Mouse (Mus musculus) heart, embryonic 11.5 days (tissue): ENCODE measurements around the gene Ccdc82. TPM values are rescaled to one million over a fixed set of nuclear protein-coding genes. Genes with fewer than 3 reads are reported as not detected.

Experiments
- ATAC-seq: fragments of 200-750 bp; cut with Nextera tagmentation; replicated peaks from 2 replicates; pipeline ENCODE4 v1.8.0; 2017; ENCODE audit warnings: moderate library complexity; ENCODE audit not compliant: insufficient number of reproducible peaks, low FRiP score, low TSS enrichment
- H3K27ac ChIP-seq: fragments of 300-500 bp; sonication (generic); 2 replicates; pipeline ENCODE4 v1.5.1; 2014; ENCODE audit warnings: mild to moderate bottlenecking, low read depth, low read length
- H3K27me3 ChIP-seq: fragments of 300-500 bp; sonication (generic); 2 replicates; pipeline ENCODE4 v1.6.1; 2014; ENCODE audit warnings: mild to moderate bottlenecking, low read length, mixed read lengths; ENCODE audit not compliant: control insufficient read depth, insufficient read depth
- H3K36me3 ChIP-seq: fragments of 300-500 bp; sonication (generic); 2 replicates; pipeline ENCODE4 v1.6.1; 2014; ENCODE audit warnings: mild to moderate bottlenecking, low read length, moderate library complexity, mixed read lengths; ENCODE audit not compliant: control insufficient read depth, insufficient read depth
- H3K4me1 ChIP-seq: fragments of 300-500 bp; sonication (generic); 2 replicates; pipeline ENCODE4 v1.6.1; 2014; ENCODE audit warnings: low read length; ENCODE audit not compliant: control insufficient read depth, insufficient read depth
- H3K4me2 ChIP-seq: fragments of 300-500 bp; sonication (generic); 2 replicates; pipeline ENCODE4 v1.6.1; 2014; ENCODE audit warnings: mild to moderate bottlenecking, moderate library complexity
- H3K4me3 ChIP-seq: fragments of 300-500 bp; sonication (generic); 2 replicates; pipeline ENCODE4 v1.5.1; 2014; ENCODE audit warnings: low read depth, low read length
- H3K9ac ChIP-seq: fragments of 300-500 bp; sonication (generic); 2 replicates; pipeline ENCODE4 v1.6.1; 2014; ENCODE audit warnings: mild to moderate bottlenecking, low read depth, low read length, moderate library complexity
- H3K9me3 ChIP-seq: fragments of 300-500 bp; sonication (generic); replicated peaks from 2 replicates; pipeline ENCODE4 v1.6.1; 2016; ENCODE audit warnings: low read length; ENCODE audit not compliant: control insufficient read depth
- WGBS: fragments of 180-500 bp; shearing (Covaris S2); extraction: QIAGEN DNeasy Blood & Tissue Kit; methylation state at CpG from one replicate; pipeline ENCODE4 v1.1.7; 2014; ENCODE audit not compliant: insufficient replicate concordance; 5-methylcytosine and 5-hydroxymethylcytosine counted together
- polyA plus RNA-seq: library from polyadenylated mRNA; unstranded; fragments of >200 nt; fragmentation: Nextera tagmentation; extraction: Ambion mirVana; gene quantifications from 2 replicates; pipeline ENCODE4 v1.2.1, GENCODE M21; 2014

Ccdc82 gene
- polyA plus RNA-seq, 1 experiment from 2014 or later, result 8.0 TPM

DNA sequence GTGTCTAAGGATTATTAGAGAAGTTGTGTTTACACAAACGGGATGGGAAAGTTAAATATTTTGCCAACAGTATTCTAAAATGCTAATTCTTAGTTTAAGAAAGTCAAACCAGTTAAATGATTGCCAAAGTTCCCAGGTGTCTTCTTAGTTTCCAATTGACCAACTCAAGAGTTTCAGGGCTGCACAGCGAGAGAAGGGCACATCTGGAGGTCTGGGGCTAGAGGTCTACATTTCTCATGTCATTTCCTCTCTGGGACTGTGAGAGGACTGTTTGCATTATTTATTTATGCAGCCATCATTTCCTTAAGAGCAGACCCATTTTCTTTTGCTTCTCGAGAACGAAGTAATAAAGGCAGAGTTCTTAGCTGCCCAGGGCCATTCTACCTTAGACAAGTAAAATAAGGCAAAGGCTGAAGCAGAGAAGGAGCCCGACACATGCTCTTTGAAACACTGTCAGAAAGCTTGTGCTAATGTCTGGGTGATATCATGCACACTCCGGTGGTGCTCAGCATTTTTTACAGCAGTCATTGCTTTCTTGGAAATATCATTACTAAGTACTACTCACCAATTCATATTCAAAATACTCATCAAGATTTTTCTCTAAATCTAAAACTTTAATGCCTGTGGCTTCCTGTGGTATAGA, 55.5 kb downstream of the Ccdc82 start:
- H3K4me1 ChIP-seq, result peaks cover 71% of the 10 kb centered on the region
- H3K9me3 ChIP-seq, result no peaks in the 10 kb centered on the region
- ATAC-seq, result no peak
- no peak overlapping the region for H3K9ac ChIP-seq
- H3K27ac ChIP-seq, result no peak overlapping the region
- H3K36me3 ChIP-seq, result no peaks in the 10 kb centered on the region
- 55% methylated on average over 6 of the region's 6 CpGs for WGBS
- H3K27me3 ChIP-seq, result no peaks in the 10 kb centered on the region
- no peak overlapping the region for H3K4me3 ChIP-seq
- H3K4me2 ChIP-seq, result 0 out of 2 replicates have a peak overlapping the region, but pooled peaks have one; percentile 14

DNA sequence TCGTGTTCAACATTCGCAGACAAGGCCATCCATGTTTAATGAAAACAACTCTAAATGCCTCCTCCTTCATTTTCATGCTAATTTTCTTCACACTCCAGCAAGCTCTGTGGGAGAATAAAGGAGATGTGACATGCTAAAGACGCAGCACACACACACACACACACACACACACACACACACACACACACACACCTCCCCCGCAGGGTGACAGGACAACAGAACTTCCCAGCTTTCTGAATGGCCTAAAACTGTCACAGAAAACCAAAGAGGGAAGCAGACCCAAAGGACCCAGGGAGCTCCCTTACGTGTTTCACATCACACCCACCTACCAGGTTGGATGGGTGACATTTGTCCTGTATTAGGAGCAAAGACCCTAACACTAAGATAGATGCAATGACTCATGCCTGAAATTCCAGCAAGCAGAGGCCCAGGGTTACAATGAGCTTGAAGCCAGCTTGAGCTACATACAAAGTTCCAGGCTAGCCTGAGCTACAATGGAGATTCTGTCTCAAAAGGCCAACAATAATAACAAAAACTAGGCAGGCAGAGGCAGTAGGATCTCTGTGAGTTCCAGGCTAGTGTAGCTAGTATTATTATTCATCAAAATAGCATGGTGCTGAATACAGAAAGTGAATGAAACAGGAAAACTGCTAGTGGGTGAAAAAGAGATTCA, 56.5 kb downstream of the Ccdc82 start:
- Histone ChIP-seq H3K27me3 (no peaks in the 10 kb centered on the region), H3K9me3 (no peaks in the 10 kb centered on the region), H3K27ac (no peak overlapping the region), H3K4me3 (no peak overlapping the region), H3K4me2 (no peak overlapping the region), H3K4me1 (peaks cover 74% of the 10 kb centered on the region), H3K9ac (no peak overlapping the region), H3K36me3 (no peaks in the 10 kb centered on the region)
- 69% methylated on average over 5 of the region's 5 CpGs for WGBS
- ATAC-seq, result no peak

DNA sequence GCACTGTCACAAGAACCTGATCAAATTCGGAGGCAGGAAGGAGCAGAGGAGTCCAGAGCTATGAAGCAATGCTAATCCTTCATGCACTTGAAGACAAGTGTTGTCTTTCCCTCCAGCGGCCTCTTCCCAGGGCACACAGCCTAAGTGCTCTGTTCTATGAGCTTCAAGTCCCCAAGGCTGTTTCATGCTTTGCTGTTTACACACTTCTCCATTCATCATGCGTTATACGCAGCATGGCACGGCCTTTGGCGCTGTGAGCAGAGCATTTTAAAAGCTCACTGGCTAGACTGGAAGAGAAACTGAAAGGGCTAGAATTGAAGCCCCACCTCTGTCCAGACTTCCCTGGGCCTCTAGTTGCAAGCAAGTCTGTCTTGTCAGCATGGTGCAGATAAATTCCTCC, 57.2 kb downstream of the Ccdc82 start:
- Histone ChIP-seq H3K36me3 (no peaks in the 10 kb centered on the region), H3K27ac (peak overlapping the region; percentile 41; the same call in 1 of the 2 replicates), H3K4me2 (peak overlapping the region; percentile 25; the same call in 1 of the 2 replicates), H3K9ac (no peak overlapping the region), H3K9me3 (no peaks in the 10 kb centered on the region), H3K4me1 (peaks cover 67% of the 10 kb centered on the region), H3K4me3 (no peak overlapping the region), H3K27me3 (no peaks in the 10 kb centered on the region)
- ATAC-seq, result no peak
- WGBS, result 53% methylated on average over 6 of the region's 6 CpGs

DNA sequence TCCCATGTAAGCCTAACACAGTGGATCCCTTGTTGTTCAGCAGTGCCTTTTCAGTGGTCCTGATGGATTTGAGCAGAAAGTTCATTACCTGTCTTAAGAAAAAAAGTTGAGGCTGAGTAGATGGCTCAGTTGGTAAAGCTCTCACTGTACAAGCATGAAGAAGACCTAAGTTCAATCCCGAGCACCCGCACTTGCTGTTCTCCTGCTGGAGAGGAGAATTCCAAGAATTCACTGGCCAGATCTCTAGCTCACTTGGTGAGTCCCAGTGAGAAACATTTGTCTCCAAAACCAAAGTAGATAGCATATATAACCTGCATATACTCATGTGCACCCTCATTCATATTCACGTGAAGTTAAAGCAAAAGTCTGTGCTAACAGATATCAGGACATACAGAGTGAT, 59.7 kb downstream of the Ccdc82 start:
- no peak for ATAC-seq
- Histone ChIP-seq H3K9me3 (no peaks in the 10 kb centered on the region), H3K27ac (no peak overlapping the region), H3K9ac (no peak overlapping the region), H3K4me3 (no peak overlapping the region), H3K27me3 (no peaks in the 10 kb centered on the region), H3K4me1 (peaks cover 54% of the 10 kb centered on the region), H3K4me2 (no peak overlapping the region), H3K36me3 (no peaks in the 10 kb centered on the region)
- 67% methylated on average over 3 of the region's 3 CpGs for WGBS

DNA sequence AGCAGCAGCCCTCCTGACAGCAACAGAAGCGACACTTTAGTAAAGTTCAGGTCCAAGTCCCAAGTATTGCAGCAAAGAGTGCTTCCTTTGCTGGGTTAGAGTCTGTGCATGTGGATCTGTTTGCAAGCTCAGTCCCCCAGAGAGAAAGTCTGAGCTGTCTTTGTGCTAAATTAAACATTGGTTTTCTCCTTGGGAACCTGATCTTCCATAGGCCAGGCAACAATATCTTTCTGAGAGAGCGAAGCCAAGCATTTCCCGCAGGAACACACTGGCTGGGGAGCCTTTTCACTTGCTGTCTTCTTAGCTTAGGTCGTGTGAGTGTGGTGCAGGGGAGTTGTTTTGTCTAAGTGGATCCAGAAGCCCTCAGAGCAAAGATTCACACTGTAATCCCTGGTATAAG, 60.5 kb downstream of the Ccdc82 start:
- Histone ChIP-seq H3K27ac (peak overlapping the region; percentile 43; the same call in 1 of the 2 replicates), H3K9ac (no peak overlapping the region; the same call in 1 of the 2 replicates), H3K4me3 (no peak overlapping the region), H3K4me1 (peaks cover 46% of the 10 kb centered on the region), H3K27me3 (no peaks in the 10 kb centered on the region), H3K9me3 (no peaks in the 10 kb centered on the region), H3K4me2 (no peak overlapping the region), H3K36me3 (no peaks in the 10 kb centered on the region)
- 55% methylated on average over 4 of the region's 4 CpGs for WGBS
- ATAC-seq, result no peak

DNA sequence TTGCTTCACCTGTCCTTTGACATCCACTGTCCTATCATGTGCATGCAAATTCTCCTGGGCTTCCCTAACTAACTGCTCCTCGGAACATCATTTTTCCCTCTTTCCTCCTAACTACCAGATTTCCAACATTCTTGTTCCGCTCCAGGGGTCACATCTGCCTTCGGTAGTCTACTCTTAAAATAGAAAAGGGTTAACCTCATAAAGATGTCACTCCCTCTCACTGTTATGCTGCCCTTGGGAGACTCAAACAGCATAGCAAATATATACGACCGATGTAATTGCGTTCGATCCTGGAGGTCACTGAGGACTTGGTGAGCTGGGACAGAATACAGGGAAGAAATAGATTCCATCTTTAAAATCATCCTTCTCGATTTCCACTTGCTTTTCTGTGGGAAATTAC, 62.0 kb downstream of the Ccdc82 start:
- Histone ChIP-seq H3K36me3 (no peaks in the 10 kb centered on the region), H3K4me2 (no peak overlapping the region), H3K27me3 (no peaks in the 10 kb centered on the region), H3K9me3 (no peaks in the 10 kb centered on the region), H3K9ac (no peak overlapping the region), H3K4me1 (peaks cover 36% of the 10 kb centered on the region), H3K27ac (no peak overlapping the region), H3K4me3 (no peak overlapping the region)
- 85% methylated on average over 8 of the region's 8 CpGs for WGBS
- ATAC-seq, result no peak

DNA sequence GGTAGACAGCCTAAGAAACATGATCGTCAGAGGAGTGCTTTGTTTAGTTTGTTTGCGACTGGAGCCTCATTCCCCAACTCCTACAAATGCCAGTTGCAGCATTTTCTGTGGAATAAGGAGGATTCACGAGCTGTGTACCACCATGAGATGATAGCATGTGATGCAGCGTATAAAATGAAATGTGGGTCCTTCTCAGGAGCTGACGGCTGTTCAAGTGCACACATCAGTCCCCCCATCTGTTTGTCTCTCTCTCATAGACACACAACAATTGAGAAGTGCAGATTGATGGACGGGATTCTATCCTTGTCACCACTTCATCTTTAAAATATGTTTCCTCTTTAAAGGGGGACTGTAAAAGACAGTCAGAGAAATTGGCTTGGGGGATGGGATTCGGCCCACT, 63.1 kb downstream of the Ccdc82 start:
- Histone ChIP-seq H3K4me1 (peaks cover 31% of the 10 kb centered on the region), H3K9me3 (no peaks in the 10 kb centered on the region), H3K27ac (no peak overlapping the region), H3K4me2 (no peak overlapping the region), H3K36me3 (no peaks in the 10 kb centered on the region), H3K27me3 (no peaks in the 10 kb centered on the region), H3K9ac (no peak overlapping the region), H3K4me3 (no peak overlapping the region)
- no peak for ATAC-seq
- WGBS, result 50% methylated on average over 7 of the region's 7 CpGs

DNA sequence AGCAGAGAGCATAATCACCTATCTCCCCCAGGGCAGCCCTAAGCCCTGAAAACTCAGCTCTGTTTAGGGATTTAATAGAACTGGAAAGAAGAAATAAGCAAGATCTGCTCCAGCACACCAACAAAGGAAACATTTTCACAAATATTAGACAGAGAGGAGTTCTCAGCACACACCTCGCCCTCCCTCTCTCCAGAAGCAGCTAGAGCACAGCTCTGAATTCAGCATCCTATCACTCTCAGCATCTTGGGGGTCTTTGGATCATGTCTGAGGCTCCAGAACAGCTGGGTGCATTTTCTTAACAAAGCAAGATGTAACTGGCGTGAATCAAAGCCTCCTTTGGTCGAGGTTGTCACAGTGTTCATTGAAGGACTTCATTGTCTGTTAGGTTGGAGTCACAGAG, 63.5 kb downstream of the Ccdc82 start:
- WGBS, result 58% methylated on average over 3 of the region's 3 CpGs
- no peaks in the 10 kb centered on the region for H3K9me3 ChIP-seq
- H3K4me2 ChIP-seq, result no peak overlapping the region
- no peak for ATAC-seq
- H3K27me3 ChIP-seq, result no peaks in the 10 kb centered on the region
- H3K36me3 ChIP-seq, result no peaks in the 10 kb centered on the region
- H3K4me1 ChIP-seq, result peaks cover 35% of the 10 kb centered on the region
- H3K27ac ChIP-seq, result no peak overlapping the region
- no peak overlapping the region for H3K4me3 ChIP-seq
- H3K9ac ChIP-seq, result no peak overlapping the region

DNA sequence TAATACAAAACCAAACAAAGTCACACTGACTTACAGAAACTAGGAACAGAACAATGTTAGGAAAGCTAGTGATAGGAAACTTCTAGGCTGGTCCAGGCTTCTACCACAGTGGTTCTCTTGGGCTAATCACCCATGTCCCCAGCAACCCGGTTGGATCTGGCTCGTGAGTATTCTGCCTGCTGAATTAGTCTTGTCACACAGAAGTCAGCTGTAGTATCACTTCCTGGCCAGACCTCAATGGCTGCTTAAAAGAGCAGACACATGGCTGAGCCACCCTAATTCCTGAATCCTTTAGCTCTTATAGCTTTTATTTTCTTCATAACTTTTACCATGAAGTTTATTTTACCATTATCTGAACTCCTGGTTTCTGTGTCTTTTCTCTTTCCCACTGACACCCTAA, 64.3 kb downstream of the Ccdc82 start:
- Histone ChIP-seq H3K4me1 (peaks cover 43% of the 10 kb centered on the region), H3K9me3 (no peaks in the 10 kb centered on the region), H3K4me3 (no peak overlapping the region), H3K27me3 (no peaks in the 10 kb centered on the region), H3K9ac (no peak overlapping the region), H3K36me3 (no peaks in the 10 kb centered on the region), H3K4me2 (no peak overlapping the region), H3K27ac (no peak overlapping the region)
- 41% methylated on average over 2 of the region's 2 CpGs for WGBS
- no peak for ATAC-seq
